Mouse (Mus musculus): ENCODE results near the gene Grin2a. TPM values are rescaled to one million over a fixed set of nuclear protein-coding genes. Genes with fewer than 3 reads are reported as not detected.
A peak's percentile ranks its signal among the peaks of the same experiment; 100 is the strongest.

Grin2a gene
- polyA plus RNA-seq, 1 experiment: not detected

DNA sequence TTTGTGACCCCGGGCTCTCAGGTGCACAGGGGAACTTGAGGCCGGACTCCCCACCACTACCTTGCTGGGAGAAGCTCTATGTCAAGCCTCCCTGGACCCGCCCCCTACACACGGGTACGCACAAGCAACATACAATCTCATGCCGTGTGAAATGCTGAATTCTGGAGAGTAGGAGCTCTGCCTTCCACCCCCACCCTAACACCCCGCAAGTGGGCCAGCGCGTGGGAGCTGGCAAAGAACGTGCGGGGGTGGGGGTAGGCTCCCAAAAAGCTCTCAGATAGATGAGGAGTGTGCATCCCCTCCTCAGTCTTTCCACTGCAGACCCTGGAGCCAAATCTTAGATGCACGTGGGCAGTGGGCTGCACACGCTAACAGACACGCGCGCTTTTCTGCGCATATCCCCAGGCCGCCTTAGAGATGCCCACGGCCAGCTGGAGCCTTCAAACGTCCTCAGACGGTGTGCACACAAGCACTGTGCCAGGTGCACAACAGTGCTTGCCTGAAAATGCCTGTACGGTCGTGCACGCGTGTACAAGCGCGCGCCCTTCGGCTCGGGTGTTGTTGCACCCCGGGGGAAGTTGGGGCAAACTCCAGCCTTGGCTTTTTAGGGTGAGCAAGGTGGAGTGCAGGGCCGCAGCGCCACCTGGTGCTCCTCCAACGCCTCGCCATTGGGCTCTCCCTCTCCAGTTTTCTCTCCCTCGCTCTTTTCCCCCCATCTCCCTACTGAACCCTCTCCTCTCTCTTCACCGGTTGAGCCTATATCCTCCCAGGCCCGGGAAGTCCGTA lies 1.9 kb downstream of the Grin2a start:
- Histone ChIP-seq H3K27ac (replicated peaks; ENCODE audit: low read depth, low read length) (no peak overlapping the region), H3K4me3 (ENCODE audit: insufficient read depth, low read depth, low read length) (peak overlapping the region; percentile 13; the same call in 1 of the 2 replicates)

DNA sequence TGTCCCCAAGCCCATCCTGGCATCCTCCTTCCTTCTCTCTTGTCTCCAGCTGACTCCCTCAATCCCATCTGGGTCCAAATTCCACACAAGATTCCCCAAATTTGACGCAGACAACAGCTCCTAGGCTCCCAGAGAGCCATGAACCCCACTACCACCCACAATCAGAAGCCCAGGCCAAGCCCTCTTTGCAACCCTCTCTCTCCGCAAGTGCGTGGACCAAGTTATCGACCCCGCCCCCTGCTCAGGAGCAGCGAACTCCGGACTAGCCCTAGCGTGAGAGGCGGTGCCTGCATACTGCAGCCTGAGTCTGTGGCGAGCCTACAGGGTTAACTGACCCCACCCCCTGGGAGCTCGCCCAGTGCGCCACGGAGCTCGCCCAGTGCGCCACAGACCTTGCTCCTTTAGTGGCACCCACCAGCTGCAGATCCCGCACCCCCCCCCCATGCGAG lies 2.6 kb downstream of the Grin2a start:
- Histone ChIP-seq H3K4me3 (ENCODE audit: insufficient read depth, low read depth, low read length) (no peak overlapping the region), H3K4me1 (ENCODE audit: control insufficient read depth, insufficient read depth, insufficient read length, low read length) (no peaks in the 10 kb centered on the region), H3K27ac (replicated peaks; ENCODE audit: low read depth, low read length) (no peak overlapping the region)

More for the DNA sequence above, 1.9 kb downstream of the Grin2a start:
- no peaks in the 10 kb centered on the region for H3K4me1 ChIP-seq (ENCODE audit: control insufficient read depth, insufficient read depth, insufficient read length, low read length)

DNA sequence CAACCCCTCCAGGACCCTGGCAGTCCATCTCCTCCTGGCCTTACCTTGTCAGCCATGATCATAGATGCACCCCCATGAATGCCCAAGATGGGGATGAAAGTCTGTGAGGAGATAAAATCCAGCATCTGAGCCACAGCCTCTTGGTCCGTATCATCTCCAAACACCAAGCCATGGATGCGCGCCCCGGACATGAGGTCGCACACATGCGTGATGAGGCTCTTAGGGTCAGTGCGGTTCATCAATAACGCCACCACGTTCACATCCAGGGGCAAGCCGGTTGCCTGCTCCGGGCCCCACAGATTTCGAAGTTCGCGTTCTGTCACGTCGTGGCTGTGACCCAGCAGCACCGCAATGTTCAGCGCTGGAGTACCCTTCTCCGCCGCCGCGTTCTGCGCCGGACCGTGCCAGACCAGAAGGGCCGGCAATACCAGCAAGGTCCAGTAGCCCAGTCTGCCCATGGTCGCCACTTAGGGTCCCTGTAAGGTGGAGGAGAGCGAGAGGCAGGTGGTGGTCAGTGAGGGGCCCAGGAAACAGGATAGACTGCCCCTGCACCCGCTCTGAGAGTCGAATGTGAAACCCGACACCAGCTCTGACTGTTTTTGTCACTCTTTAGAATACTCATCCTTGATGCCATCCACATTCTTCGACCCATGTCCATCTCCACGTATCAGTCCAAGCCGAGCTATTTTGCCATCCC lies 3.1 kb downstream of the Grin2a start:
- H3K4me1 ChIP-seq (ENCODE audit: control insufficient read depth, insufficient read depth, insufficient read length, low read length): no peaks in the 10 kb centered on the region
- no peak overlapping the region for H3K27ac ChIP-seq (replicated peaks; ENCODE audit: low read depth, low read length)
- no peak overlapping the region for H3K4me3 ChIP-seq (ENCODE audit: insufficient read depth, low read depth, low read length)

DNA sequence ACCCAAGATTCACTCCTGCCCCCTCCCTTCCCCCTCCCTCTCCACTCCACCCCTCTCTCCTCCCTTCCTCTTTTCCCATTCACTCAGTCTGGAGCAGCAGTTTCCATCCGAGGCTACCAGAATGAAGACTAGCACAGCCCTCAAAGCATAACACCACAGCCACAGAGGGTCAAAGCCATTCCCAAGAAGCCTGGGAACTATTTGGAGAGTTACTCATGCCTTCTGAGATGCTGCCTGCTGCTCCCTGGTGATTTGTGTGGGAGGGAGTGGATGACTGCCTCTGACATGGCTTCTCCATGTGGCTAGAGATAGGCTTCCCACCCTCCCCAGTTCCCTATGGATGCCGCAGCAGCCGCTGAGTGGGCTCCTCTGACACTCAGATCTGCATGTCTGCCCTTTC lies 10.3 kb downstream of the Grin2a start:
- H3K27ac ChIP-seq (replicated peaks; ENCODE audit: low read depth, low read length): no peak overlapping the region
- H3K4me3 ChIP-seq (ENCODE audit: insufficient read depth, low read depth, low read length): no peak overlapping the region
- H3K4me1 ChIP-seq (ENCODE audit: control insufficient read depth, insufficient read depth, insufficient read length, low read length): no peaks in the 10 kb centered on the region

DNA sequence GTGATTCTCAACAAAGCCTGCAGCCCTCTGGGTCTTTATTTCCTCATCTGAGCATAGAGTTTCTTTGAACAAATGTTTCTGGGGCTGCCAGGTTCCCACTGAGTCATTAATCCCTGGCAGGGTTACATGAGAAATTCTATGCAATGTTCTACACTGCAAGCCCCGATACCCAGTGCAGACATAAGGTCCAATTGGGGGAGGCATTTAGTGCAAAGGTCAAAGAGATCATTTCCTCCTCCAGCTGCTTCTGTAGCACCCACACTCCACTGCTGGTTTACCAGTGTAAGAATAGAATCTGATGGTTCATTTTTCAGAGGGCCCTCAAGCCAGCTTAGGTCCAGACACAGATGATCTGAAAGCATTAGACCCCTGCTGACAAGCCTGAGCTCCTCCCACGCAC lies 14.7 kb downstream of the Grin2a start:
- no peaks in the 10 kb centered on the region for H3K4me1 ChIP-seq (ENCODE audit: control insufficient read depth, insufficient read depth, insufficient read length, low read length)
- H3K4me3 ChIP-seq (ENCODE audit: insufficient read depth, low read depth, low read length): no peak overlapping the region
- H3K27ac ChIP-seq (replicated peaks; ENCODE audit: low read depth, low read length): no peak overlapping the region

DNA sequence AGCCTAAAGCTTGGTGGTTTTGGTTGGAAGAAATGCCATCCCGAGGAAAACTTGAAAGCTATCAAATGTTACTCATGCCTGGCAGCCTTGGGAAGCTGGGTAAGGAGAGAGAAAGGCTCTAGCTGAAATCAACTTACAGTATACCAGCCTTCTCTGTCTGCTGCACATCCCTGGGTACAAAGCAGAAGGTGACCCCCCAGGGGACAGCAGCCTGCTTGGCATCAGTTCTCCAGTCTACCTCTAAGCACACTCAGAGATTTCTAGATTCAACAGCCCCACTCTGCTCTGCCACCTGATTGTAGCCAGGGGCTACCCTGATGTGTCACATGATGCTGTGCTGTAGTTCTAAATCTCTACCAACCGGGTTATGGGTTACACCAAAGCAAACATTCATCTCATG lies 17.2 kb downstream of the Grin2a start:
- H3K27ac ChIP-seq (replicated peaks; ENCODE audit: low read depth, low read length): no peak overlapping the region
- H3K4me1 ChIP-seq (ENCODE audit: control insufficient read depth, insufficient read depth, insufficient read length, low read length): no peaks in the 10 kb centered on the region
- H3K4me3 ChIP-seq (ENCODE audit: insufficient read depth, low read depth, low read length): no peak overlapping the region

DNA sequence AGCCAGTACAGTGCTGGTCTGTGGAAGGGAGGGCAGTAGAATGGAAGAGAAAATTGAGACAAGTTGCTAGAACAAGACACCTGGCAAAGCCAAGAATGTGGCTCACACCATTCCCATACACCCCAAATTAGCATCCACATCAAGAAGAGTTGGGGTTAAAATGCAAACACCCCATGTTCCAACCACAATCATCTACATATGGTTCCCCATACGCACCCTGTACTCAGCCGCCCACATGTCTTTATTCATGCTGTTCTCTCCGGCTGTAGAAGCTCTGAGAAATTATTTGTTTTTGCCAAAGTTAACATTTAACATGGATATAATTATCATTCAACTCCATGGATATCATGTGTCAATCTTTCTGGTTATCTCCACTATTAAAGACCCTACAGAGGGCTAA lies 22.7 kb downstream of the Grin2a start:
- Histone ChIP-seq H3K27ac (replicated peaks; ENCODE audit: low read depth, low read length) (no peak overlapping the region), H3K4me1 (ENCODE audit: control insufficient read depth, insufficient read depth, insufficient read length, low read length) (no peaks in the 10 kb centered on the region), H3K4me3 (ENCODE audit: insufficient read depth, low read depth, low read length) (no peak overlapping the region)

DNA sequence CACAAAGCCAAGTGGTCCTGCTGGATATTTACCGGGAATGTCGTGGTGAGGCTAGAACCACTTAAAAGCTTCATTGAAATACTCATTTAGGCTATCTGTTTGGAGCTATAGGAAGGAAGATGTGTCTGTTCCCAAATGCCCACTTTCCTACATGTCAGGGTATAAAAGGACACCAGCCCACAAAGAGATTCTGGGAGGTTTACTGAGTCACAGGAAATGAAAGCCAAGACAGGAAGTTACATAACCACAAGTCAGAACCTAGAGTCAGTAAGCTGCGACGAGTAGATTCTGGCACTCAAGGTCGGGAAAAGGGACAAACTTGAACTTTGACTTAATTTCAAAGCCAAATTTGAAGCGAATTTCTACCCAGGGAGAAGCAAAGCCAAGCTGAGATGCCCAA lies 30.9 kb downstream of the Grin2a start:
- no peaks in the 10 kb centered on the region for H3K4me1 ChIP-seq (ENCODE audit: control insufficient read depth, insufficient read depth, insufficient read length, low read length)
- H3K4me3 ChIP-seq (ENCODE audit: insufficient read depth, low read depth, low read length): no peak overlapping the region
- 0 out of 2 replicates have a peak overlapping the region, but pooled peaks have one; percentile 5 for H3K27ac ChIP-seq (replicated peaks; ENCODE audit: low read depth, low read length)

DNA sequence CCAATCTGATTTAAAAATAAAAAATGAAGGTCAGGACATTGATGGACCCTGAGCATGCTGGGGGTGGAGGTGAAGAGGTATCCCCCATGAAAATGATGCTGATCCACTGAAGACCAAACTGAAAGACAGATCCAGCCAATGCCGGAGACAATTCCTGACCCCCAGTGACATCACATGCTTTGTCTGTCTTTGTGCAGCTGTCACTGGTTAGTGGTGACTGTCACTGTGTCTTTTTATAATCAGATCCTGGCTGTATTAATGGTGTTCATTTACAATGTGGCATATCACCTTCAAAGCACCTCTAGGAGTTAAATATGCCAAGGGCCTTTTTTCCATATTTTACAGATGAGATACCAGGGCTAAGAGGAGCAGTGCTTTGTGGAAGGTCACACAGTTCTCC lies 32.9 kb downstream of the Grin2a start:
- no peaks in the 10 kb centered on the region for H3K4me1 ChIP-seq (ENCODE audit: control insufficient read depth, insufficient read depth, insufficient read length, low read length)
- H3K4me3 ChIP-seq (ENCODE audit: insufficient read depth, low read depth, low read length): no peak overlapping the region
- H3K27ac ChIP-seq (replicated peaks; ENCODE audit: low read depth, low read length): no peak overlapping the region

DNA sequence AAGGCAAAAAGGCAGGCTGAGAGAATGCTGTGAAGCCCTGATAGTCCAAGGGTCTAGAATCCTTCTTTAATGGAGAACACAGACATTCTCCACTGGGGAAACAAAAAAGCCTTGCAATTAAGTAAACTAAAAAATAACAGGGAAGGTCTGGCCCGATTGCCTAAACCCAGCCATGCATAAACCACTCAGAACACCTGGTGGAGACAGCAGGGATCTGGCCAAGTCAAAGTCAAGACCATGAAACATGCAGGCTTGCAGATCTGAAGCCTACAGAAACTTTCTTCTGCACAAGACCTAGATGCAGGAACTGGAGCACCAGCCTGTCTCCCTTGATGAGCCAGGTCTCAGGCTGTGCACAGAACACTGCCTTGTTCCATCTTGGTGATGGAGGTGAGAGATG lies 36.0 kb downstream of the Grin2a start:
- H3K4me1 ChIP-seq (ENCODE audit: control insufficient read depth, insufficient read depth, insufficient read length, low read length): no peaks in the 10 kb centered on the region
- H3K4me3 ChIP-seq (ENCODE audit: insufficient read depth, low read depth, low read length): no peak overlapping the region
- H3K27ac ChIP-seq (replicated peaks; ENCODE audit: low read depth, low read length): no peak overlapping the region

DNA sequence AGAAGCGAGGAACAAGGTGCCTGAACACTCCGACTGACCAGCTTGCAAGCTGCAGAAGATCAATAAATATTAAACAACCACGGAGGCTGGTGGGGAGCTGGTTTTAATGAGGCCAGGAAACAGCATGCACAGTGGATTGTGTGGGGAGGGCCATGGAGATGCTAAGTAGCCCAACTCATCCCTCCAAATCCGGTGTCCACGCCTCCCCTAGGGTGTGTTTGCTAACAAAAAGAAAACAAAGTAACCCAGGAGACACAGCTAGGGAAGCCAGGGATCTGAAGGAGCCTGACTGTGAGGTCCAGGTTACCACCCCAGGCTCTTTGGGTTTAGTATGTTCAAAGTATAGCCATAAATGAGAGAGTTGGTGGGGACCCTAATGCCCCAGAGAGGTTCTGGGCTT lies 41.1 kb downstream of the Grin2a start:
- H3K27ac ChIP-seq (replicated peaks; ENCODE audit: low read depth, low read length): no peak overlapping the region
- no peaks in the 10 kb centered on the region for H3K4me1 ChIP-seq (ENCODE audit: control insufficient read depth, insufficient read depth, insufficient read length, low read length)
- H3K4me3 ChIP-seq (ENCODE audit: insufficient read depth, low read depth, low read length): no peak overlapping the region

DNA sequence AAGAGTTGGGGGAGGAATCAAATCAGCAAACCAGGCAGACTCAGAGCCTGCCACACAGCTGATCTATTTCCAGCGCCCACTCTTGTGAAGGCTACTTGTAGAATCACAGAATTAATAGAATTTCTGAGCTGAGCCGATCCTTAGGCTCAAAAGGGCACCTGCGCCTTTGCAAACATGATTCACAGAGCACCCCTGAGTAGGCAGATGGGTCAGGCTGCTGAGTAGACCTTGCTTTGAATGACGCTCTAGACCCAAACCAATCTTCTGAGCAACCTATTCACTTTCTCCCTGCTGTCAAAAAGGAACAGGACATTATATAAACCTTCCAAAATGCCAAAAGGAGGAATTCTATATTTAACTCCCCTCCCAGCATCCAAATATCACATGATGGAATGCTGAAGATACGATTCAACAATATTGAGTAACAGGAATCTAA lies 41.9 kb downstream of the Grin2a start:
- Histone ChIP-seq H3K27ac (replicated peaks; ENCODE audit: low read depth, low read length) (no peak overlapping the region), H3K4me3 (ENCODE audit: insufficient read depth, low read depth, low read length) (no peak overlapping the region), H3K4me1 (ENCODE audit: control insufficient read depth, insufficient read depth, insufficient read length, low read length) (no peaks in the 10 kb centered on the region)

DNA sequence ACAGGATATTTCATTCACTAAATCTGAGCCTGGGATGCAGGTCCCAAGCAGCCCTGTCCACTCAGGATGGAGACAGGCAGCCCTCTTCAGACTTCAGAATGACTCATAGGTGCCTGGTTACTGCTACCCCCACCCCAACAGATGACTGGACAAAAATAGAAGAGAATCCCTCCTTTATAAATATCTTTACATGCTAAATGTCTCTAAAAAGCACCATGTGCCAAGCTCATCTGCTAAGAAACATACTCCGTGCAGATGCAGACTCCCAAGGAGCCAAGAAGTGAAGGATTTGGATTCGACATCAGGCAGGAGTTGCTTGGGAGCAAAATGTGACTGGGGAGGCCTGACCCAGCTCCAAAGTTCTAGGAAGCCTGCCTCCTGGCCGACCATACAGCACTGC lies 46.1 kb downstream of the Grin2a start:
- H3K4me1 ChIP-seq (ENCODE audit: control insufficient read depth, insufficient read depth, insufficient read length, low read length): no peaks in the 10 kb centered on the region
- no peak overlapping the region for H3K27ac ChIP-seq (replicated peaks; ENCODE audit: low read depth, low read length)

DNA sequence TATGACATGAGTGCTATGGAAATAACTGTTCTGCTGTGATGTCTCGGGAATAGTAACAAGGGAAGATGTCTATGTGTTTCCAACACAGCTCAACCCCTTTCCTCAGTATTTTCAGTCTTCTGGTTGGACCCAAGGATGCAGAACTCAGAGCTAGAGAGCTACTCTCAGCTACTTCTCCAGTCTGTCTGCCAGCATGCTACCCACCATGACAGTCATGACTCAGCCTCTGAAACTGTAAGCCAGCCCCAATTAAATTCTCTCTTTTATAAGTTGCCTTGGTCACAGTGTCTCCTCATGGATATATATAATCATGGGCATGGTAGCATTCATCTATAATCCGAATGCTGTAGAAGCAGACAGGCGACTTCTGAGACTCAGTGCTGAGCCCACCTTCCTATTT lies 47.9 kb downstream of the Grin2a start:
- no peak overlapping the region for H3K27ac ChIP-seq (replicated peaks; ENCODE audit: low read depth, low read length)
- H3K4me3 ChIP-seq (ENCODE audit: insufficient read depth, low read depth, low read length): no peak overlapping the region
- H3K4me1 ChIP-seq (ENCODE audit: control insufficient read depth, insufficient read depth, insufficient read length, low read length): no peaks in the 10 kb centered on the region

More for the DNA sequence above, 46.1 kb downstream of the Grin2a start:
- no peak overlapping the region for H3K4me3 ChIP-seq (ENCODE audit: insufficient read depth, low read depth, low read length)

DNA sequence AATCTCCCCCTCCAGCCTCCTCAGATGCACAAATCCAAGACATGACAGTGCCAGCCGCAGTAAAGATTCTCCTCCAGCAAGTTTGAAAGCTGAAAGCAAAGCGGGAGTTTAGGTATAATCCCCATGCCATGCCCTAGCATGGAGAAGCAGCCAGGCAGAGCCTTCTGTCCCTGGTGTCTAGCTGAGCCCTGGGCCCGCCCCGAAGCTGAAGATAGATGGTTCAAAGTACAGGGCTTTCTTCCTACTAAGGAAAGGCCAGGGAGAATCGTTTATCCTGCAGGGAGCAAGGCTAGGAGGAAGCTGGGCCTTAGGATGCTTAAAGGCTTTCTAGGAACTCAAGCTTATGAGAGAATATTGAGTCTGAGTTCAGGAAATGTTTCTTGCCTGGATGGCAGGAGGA lies 50.5 kb downstream of the Grin2a start:
- Histone ChIP-seq H3K4me1 (ENCODE audit: control insufficient read depth, insufficient read depth, insufficient read length, low read length) (no peaks in the 10 kb centered on the region), H3K4me3 (ENCODE audit: insufficient read depth, low read depth, low read length) (no peak overlapping the region), H3K27ac (replicated peaks; ENCODE audit: low read depth, low read length) (no peak overlapping the region)

All from brown adipose tissue, adult 24 weeks (tissue).